Comparison of ENCODE assay signal across 8 mouse cellular contexts in the genomic region with DNA sequence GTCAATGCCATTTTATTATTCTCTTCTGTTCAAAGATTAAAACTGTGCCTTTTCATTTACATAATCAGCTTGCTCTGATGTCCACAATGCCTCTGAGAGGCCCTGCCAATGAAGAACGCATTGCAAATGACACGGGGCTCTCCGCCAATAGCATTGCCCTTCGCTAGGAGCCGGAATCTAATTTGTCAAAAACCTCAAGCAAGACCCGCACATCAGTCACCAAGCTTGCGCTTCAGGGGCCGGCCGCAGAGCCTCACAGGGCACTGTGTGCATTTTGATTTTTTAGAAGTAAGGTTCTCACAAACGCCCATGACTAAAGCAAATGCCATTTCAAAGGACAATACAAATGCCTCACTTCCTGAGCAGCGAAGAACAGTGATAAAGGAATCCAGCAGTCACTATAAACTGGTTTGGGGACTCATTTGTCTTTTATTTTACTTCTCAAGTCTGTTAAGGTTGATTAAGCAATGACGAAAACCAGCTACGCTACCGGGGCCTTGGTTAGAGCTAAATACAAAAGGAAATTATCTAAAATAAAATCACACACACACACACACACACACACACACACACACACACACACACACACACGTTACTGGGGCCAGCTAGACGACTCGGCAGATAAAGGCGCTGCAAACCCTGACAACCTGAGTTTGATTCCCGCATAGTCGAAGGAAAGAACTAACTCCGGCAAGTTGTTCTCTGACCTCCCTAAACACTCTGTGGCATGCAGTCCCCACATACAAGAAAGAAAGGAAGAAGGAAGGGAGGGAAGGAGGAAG. TPM values are rescaled to one million over a fixed set of nuclear protein-coding genes. Genes with fewer than 3 reads are reported as not detected.
A peak's percentile ranks its signal among the peaks of the same experiment; 100 is the strongest.
DNase-seq lines count a peak whose midpoint lies in the region; ATAC-seq lines count a peak whose summit lies in the region.

No protein-coding gene starts in this region.

- peak overlapping the region; percentile 26 for H3K4me3 ChIP-seq in embryonic facial prominence, embryonic 14.5 days (ENCODE audit: low read depth, low read length)
- H3K4me3 ChIP-seq in hindbrain, embryonic 11.5 days (ENCODE audit: low read depth, low read length): peak overlapping the region; percentile 8; the same call in 1 of the 2 replicates

- H3K4me2 ChIP-seq in embryonic facial prominence, embryonic 14.5 days (ENCODE audit: low read depth, low read length): peak overlapping the region; percentile 50
- H3K4me2 ChIP-seq in hindbrain, embryonic 11.5 days (replicated peaks; ENCODE audit: low read depth, low read length): peak overlapping the region; percentile 25

- peak; percentile 86 for ATAC-seq in embryonic facial prominence, embryonic 14.5 days (ENCODE audit: low read depth)
- peak; percentile 95 for ATAC-seq in hindbrain, embryonic 11.5 days (ENCODE audit: low FRiP score)
- no peak for ATAC-seq in CD4-positive, CD25-positive, alpha-beta regulatory T cell, adult 4 months

- peak; percentile 47 for DNase-seq in ovary, adult 18-20 months (ENCODE audit: low spot score)
- DNase-seq in ovary, postnatal 10 days (ENCODE audit: low spot score): no peak
- peak; percentile 82 for DNase-seq in embryonic facial prominence, embryonic 14.5 days (ENCODE audit: low spot score)
- peak; percentile 75 for DNase-seq in hindbrain, embryonic 11.5 days (ENCODE audit: low spot score)
- DNase-seq in layer of hippocampus, postnatal 25 days (ENCODE audit: extremely low spot score in 1 of 2, low spot score in 1 of 2): peak; percentile 14 to 33
- DNase-seq in mesoderm, embryonic 11.5 days (ENCODE audit: low read depth, low spot score): peak; percentile 69
- no peak for DNase-seq in spleen, postnatal 10 days (ENCODE audit: low spot score in 2 of 2)

- no peaks in the 10 kb centered on the region for H3K27me3 ChIP-seq in embryonic facial prominence, embryonic 14.5 days (replicated peaks; ENCODE audit: control insufficient read depth, insufficient read depth, low read length)
- H3K27me3 ChIP-seq in hindbrain, embryonic 11.5 days (ENCODE audit: control insufficient read depth, insufficient read depth, low read length): no peaks in the 10 kb centered on the region

- no peaks in the 10 kb centered on the region for H3K36me3 ChIP-seq in embryonic facial prominence, embryonic 14.5 days (ENCODE audit: control insufficient read depth, insufficient read depth, low read length)
- no peaks in the 10 kb centered on the region for H3K36me3 ChIP-seq in hindbrain, embryonic 11.5 days (ENCODE audit: control insufficient read depth, insufficient read depth, low read length)

- H3K27ac ChIP-seq in embryonic facial prominence, embryonic 14.5 days (replicated peaks; ENCODE audit: low read depth, low read length): no peak overlapping the region
- no peak overlapping the region for H3K27ac ChIP-seq in hindbrain, embryonic 11.5 days (ENCODE audit: low read depth, low read length)

- no peaks in the 10 kb centered on the region for H3K4me1 ChIP-seq in embryonic facial prominence, embryonic 14.5 days (ENCODE audit: control insufficient read depth, insufficient read depth, low read length)
- no peaks in the 10 kb centered on the region for H3K4me1 ChIP-seq in hindbrain, embryonic 11.5 days (replicated peaks; ENCODE audit: control insufficient read depth, insufficient read depth, low read length)

- 0 out of 2 replicates have a peak overlapping the region, but pooled peaks have one; percentile 20 for H3K9ac ChIP-seq in embryonic facial prominence, embryonic 14.5 days (ENCODE audit: low read depth, low read length)
- H3K9ac ChIP-seq in hindbrain, embryonic 11.5 days (ENCODE audit: low read depth, low read length): no peak overlapping the region

- 11% methylated on average over 21 of the region's 21 CpGs for WGBS in embryonic facial prominence, embryonic 14.5 days
- WGBS in hindbrain, embryonic 11.5 days: 13% methylated on average over 16 of the region's 21 CpGs

- H3K9me3 ChIP-seq in embryonic facial prominence, embryonic 14.5 days (ENCODE audit: control insufficient read depth, low read length): no peaks in the 10 kb centered on the region
- H3K9me3 ChIP-seq in hindbrain, embryonic 11.5 days (ENCODE audit: control insufficient read depth, low read length): no peaks in the 10 kb centered on the region

RNA-seq across cellular contexts. Expression of a gene that starts 24.4 kb away (rescaled TPM):
- 64.7 and 75.6 TPM in 2 replicates for polyA plus RNA-seq in embryonic facial prominence, embryonic 14.5 days (2014; fragmentation: Nextera tagmentation; extraction: Ambion mirVana)
- 76.3 and 86.3 TPM in 2 replicates for polyA plus RNA-seq in hindbrain, embryonic 11.5 days (2014; fragmentation: Nextera tagmentation; extraction: Ambion mirVana)
- total RNA-seq in layer of hippocampus, postnatal 25 days (2021): 10 to 100 TPM; 21.8 to 26.7 TPM
- 1 to 10 TPM; 5.4 to 7.8 TPM for polyA plus RNA-seq in CD4-positive, CD25-positive, alpha-beta regulatory T cell, adult 4 months (2017; shearing (Covaris generic))

Comparison
In these comparisons a context has a peak if more than half of its experiments do, and no peak if none do; other contexts are left out.
1. DNase-seq: peak in ovary, adult 18-20 months (single experiment), embryonic facial prominence, embryonic 14.5 days (single experiment), hindbrain, embryonic 11.5 days (single experiment), layer of hippocampus, postnatal 25 days (2 of 2) and mesoderm, embryonic 11.5 days (single experiment); none in ovary, postnatal 10 days (single experiment) and spleen, postnatal 10 days (0 of 2).